Mouse (Mus musculus) hindbrain, embryonic 16.5 days (tissue): ENCODE data around the gene Jam2. TPM values are rescaled to one million over a fixed set of nuclear protein-coding genes. Genes with fewer than 3 reads are reported as not detected.

Experiments
- ATAC-seq: fragments of 200-750 bp; cut with Nextera tagmentation; 2 replicates; pipeline ENCODE4 v1.8.0; 2017; ENCODE audit warnings: moderate TSS enrichment, moderate library complexity
- H3K27ac ChIP-seq: fragments of 300-500 bp; sonication (generic); 2 replicates; pipeline ENCODE4 v1.5.1; 2014; ENCODE audit warnings: low read depth, mild to moderate bottlenecking, control low read depth, low read length, moderate library complexity
- H3K27me3 ChIP-seq: fragments of 300-500 bp; sonication (generic); replicated peaks from 2 replicates; pipeline ENCODE4 v1.6.1; 2014; ENCODE audit warnings: low read length; ENCODE audit not compliant: control insufficient read depth, insufficient read depth
- H3K36me3 ChIP-seq: fragments of 300-500 bp; sonication (generic); 2 replicates; pipeline ENCODE4 v1.6.1; 2014; ENCODE audit warnings: mild to moderate bottlenecking, low read length, moderate library complexity, mixed read lengths; ENCODE audit not compliant: control insufficient read depth, insufficient read depth
- H3K4me1 ChIP-seq: fragments of 300-500 bp; sonication (generic); 2 replicates; pipeline ENCODE4 v1.6.1; 2014; ENCODE audit warnings: low read depth, low read length; ENCODE audit not compliant: control insufficient read depth, insufficient read depth
- H3K4me2 ChIP-seq: fragments of 300-500 bp; sonication (generic); 2 replicates; pipeline ENCODE4 v1.6.1; 2014; ENCODE audit warnings: mild to moderate bottlenecking, low read length, control low read depth, moderate library complexity
- H3K4me3 ChIP-seq: fragments of 300-500 bp; sonication (generic); 2 replicates; pipeline ENCODE4 v1.5.1; 2014; ENCODE audit warnings: mild to moderate bottlenecking, low read length, control low read depth, moderate library complexity
- H3K9ac ChIP-seq: fragments of 300-500 bp; sonication (generic); 2 replicates; pipeline ENCODE4 v1.6.1; 2014; ENCODE audit warnings: low read depth, mild to moderate bottlenecking, control low read depth, low read length, moderate library complexity
- H3K9me3 ChIP-seq: fragments of 300-500 bp; sonication (generic); 2 replicates; pipeline ENCODE4 v1.6.1; 2014; ENCODE audit warnings: mild to moderate bottlenecking, low read length, moderate library complexity; ENCODE audit not compliant: control insufficient read depth
- WGBS: fragments of 180-500 bp; shearing (Covaris S2); extraction: QIAGEN DNeasy Blood & Tissue Kit; methylation state at CpG from one replicate; pipeline ENCODE4 v1.1.7; 2014; 5-methylcytosine and 5-hydroxymethylcytosine counted together
- polyA plus RNA-seq: library from polyadenylated mRNA; unstranded; fragments of >200 nt; fragmentation: Nextera tagmentation; extraction: Ambion mirVana; gene quantifications from 2 replicates; pipeline ENCODE4 v1.2.1, GENCODE M21; 2015

Gene Jam2
- polyA plus RNA-seq, 1 experiment from 2014 or later = 22.2 TPM

- 88% methylated on average over 5 of the region's 5 CpGs for WGBS
Measured at GRCm38 (mm10) chr16:84831696-84832095, 57.8 kb downstream of the Jam2 start.

DNA sequence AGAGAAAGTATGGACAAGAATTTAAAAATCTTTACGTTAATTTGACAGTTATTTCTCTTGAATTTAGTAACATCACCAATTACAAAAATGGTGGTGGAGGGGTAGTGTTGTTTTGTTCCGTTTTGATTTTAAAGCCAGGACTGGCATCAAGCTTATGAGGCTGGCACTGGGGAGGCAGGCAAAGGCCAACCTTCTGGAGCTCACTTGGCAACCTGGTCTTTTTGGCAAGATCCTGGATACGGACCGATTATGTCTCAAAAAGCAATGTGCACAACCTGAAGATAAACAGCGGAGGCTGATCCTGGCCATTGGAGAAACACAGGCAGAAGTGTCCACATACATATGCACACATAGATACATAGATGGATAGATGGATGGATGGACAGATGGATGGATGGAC lies 58.8 kb downstream of the Jam2 start:
- H3K27me3 ChIP-seq = no peaks in the 10 kb centered on the region
- H3K9ac ChIP-seq = no peak overlapping the region
- no peak overlapping the region for H3K4me2 ChIP-seq
- peaks cover 22% of the 10 kb centered on the region for H3K4me1 ChIP-seq
- 83% methylated on average over 5 of the region's 5 CpGs for WGBS
- peaks cover 23% of the 10 kb centered on the region for H3K36me3 ChIP-seq
- H3K27ac ChIP-seq = no peak overlapping the region
- H3K9me3 ChIP-seq = no peaks in the 10 kb centered on the region
- ATAC-seq = no peak
- no peak overlapping the region for H3K4me3 ChIP-seq

More at GRCm38 (mm10) chr16:84831696-84832095, 57.8 kb downstream of the Jam2 start:
- Histone ChIP-seq H3K27ac (no peak overlapping the region; the same call in 1 of the 2 replicates), H3K36me3 (peaks cover 27% of the 10 kb centered on the region), H3K9ac (no peak overlapping the region), H3K9me3 (no peaks in the 10 kb centered on the region), H3K4me2 (no peak overlapping the region), H3K27me3 (no peaks in the 10 kb centered on the region), H3K4me1 (peaks cover 21% of the 10 kb centered on the region), H3K4me3 (no peak overlapping the region)
- no peak for ATAC-seq

DNA sequence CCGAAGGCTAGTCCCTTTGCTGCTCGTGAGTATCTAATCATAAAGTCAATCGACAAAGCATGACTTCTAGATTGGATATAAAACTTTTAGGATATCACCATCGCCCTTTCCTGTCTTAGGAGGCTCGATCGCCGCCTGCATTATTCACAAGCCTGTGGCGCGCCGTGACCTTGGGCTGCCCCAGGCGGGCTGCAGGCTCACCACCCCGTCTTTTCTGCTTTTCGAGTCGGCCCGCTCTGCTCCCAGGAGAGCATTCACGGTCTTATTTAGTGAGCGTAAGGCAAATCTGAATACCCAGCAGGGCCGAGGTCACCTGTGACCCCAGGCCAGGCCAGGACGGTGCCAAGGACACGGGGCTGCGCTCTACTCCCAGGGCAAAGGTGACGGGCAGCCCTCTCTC lies 60.4 kb downstream of the Jam2 start:
- Histone ChIP-seq H3K36me3 (peaks cover 21% of the 10 kb centered on the region), H3K27ac (peak overlapping the region; percentile 95), H3K27me3 (no peaks in the 10 kb centered on the region), H3K9me3 (no peaks in the 10 kb centered on the region), H3K4me2 (peak overlapping the region; percentile 80), H3K9ac (peak overlapping the region; percentile 98), H3K4me3 (peak overlapping the region; percentile 93), H3K4me1 (peaks cover 22% of the 10 kb centered on the region)
- no peak for ATAC-seq
- WGBS = under 1% methylated on average over 22 of the region's 22 CpGs

DNA sequence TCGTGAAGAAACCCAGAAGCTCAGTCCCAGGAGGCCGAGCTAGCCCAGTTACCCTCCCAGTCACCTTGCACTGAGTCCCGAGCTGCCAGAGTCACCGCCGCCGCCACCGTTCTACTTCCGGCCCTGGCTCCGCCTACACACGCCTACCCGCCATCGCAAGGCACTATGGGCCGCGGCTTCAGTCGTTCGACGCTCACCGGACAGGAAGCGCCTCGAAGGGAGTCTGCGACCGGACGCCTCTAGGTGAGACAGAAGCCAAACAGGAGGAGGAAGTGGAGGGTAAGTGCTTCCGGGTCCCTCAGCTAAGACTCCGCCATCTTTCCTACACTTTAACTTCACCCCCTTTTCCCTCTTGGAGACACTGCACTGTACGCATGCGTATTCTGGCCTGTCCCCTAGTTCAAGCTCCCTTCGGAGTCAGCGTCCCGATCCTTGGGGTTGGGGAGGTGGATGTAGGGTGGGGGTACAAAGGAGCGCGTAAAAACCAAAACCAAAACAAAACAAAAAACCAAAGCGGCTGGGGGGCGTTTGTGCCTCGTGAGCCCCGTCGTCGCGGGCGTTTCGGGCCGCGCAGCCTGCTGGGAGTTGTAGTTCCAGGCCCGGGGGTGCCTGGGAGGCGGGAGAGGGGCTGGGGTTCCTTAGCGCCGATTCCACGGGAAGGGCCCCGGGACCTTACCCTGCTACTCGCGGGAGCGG lies 61.0 kb downstream of the Jam2 start, which contains the start of gene Gabpa:
TSS of gene Gabpa (plus strand) at position 181 of the 696 bp plus-strand sequence.
- peak; percentile 98 for ATAC-seq
- no peaks in the 10 kb centered on the region for H3K27me3 ChIP-seq
- WGBS = under 1% methylated on average over 52 of the region's 52 CpGs
- no peaks in the 10 kb centered on the region for H3K9me3 ChIP-seq
- H3K27ac ChIP-seq = peak within 1 kb of the TSS; percentile 95
- H3K36me3 ChIP-seq = peaks cover 19% of the 10 kb centered on the region
- peak within 1 kb of the TSS; percentile 94 for H3K4me2 ChIP-seq
- peak within 1 kb of the TSS; percentile 98 for H3K9ac ChIP-seq
- H3K4me1 ChIP-seq = peaks cover 22% of the 10 kb centered on the region
- H3K4me3 ChIP-seq = peak within 1 kb of the TSS; percentile 93

DNA sequence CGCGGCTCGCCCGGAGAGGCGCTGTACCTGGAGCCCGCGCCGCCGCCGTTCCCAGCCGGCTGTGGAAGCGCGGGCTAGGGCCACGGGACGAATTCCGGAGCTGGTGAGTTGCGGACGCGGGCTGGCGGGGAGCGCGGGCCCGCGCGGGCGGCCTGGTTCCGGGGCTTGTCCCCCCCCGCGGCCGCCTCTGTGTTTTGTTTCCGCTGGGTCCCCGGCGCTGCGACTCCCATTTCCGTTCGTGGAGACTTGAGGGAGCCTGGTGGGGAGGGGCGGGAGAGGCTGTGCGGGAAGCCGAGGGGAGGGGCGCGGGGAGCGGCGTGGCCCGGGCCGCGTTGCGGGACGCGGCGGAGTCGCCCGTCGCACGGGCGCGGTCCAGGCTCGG lies 61.5 kb downstream of the Jam2 start, which contains the start of gene Atp5j:
TSS of gene Atp5j (minus strand) at position 185 of the 382 bp plus-strand sequence.
- H3K27me3 ChIP-seq = no peaks in the 10 kb centered on the region
- WGBS = under 1% methylated on average over 49 of the region's 57 CpGs
- peak; percentile 69 for ATAC-seq

GRCm38 (mm10) chr16:84835823-84836743 lies 62.2 kb downstream of the Jam2 start:
- peak overlapping the region; percentile 93 for H3K4me3 ChIP-seq
- H3K4me1 ChIP-seq = peaks cover 22% of the 10 kb centered on the region
- H3K4me2 ChIP-seq = peak overlapping the region; percentile 94
- no peaks in the 10 kb centered on the region for H3K9me3 ChIP-seq
- peaks cover 11% of the 10 kb centered on the region for H3K36me3 ChIP-seq
- H3K27ac ChIP-seq = peak overlapping the region; percentile 95
- no peaks in the 10 kb centered on the region for H3K27me3 ChIP-seq
- peak overlapping the region; percentile 98 for H3K9ac ChIP-seq
- ATAC-seq = peak; percentile 17
- WGBS = 9% methylated on average over 22 of the region's 29 CpGs

More for the DNA sequence above, 61.5 kb downstream of the Jam2 start, which contains the start of gene Atp5j:
- H3K4me3 ChIP-seq = peak within 1 kb of the TSS; percentile 93
- peak within 1 kb of the TSS; percentile 95 for H3K27ac ChIP-seq
- H3K4me2 ChIP-seq = peak within 1 kb of the TSS; percentile 94
- H3K9ac ChIP-seq = peak within 1 kb of the TSS; percentile 98
- H3K9me3 ChIP-seq = no peaks in the 10 kb centered on the region
- H3K36me3 ChIP-seq = peaks cover 16% of the 10 kb centered on the region
- peaks cover 22% of the 10 kb centered on the region for H3K4me1 ChIP-seq

DNA sequence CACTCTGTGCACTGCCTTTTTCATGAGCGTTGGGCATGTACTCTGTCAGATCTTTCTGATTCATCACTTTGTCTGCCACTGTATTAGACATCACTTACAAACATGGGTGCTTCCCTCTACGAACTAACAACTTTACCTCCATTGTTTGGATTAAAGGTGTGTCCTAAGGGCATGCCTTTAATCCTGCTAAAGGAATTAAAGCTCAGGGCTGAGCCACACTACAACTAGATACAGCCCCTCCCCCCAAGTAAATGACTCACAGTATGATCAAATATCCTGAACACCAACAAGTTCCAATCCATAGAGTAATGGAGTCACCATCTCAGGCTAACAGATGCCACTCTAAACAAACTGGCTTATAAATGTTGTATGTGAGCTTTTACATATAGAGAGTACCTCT lies 64.7 kb downstream of the Jam2 start:
- 90% methylated on average over 2 of the region's 2 CpGs for WGBS
- H3K27me3 ChIP-seq = no peaks in the 10 kb centered on the region
- H3K27ac ChIP-seq = no peak overlapping the region
- peaks cover 13% of the 10 kb centered on the region for H3K4me1 ChIP-seq
- no peak overlapping the region for H3K9ac ChIP-seq
- peaks cover 7% of the 10 kb centered on the region for H3K36me3 ChIP-seq
- no peak overlapping the region for H3K4me2 ChIP-seq
- no peak for ATAC-seq
- no peaks in the 10 kb centered on the region for H3K9me3 ChIP-seq
- no peak overlapping the region for H3K4me3 ChIP-seq

GRCm38 (mm10) chr16:84853492-84853891 lies 79.6 kb downstream of the Jam2 start:
- Histone ChIP-seq H3K4me3 (no peak overlapping the region), H3K36me3 (peaks cover 32% of the 10 kb centered on the region), H3K4me1 (no peaks in the 10 kb centered on the region), H3K4me2 (no peak overlapping the region), H3K9ac (no peak overlapping the region), H3K27ac (no peak overlapping the region), H3K27me3 (no peaks in the 10 kb centered on the region), H3K9me3 (no peaks in the 10 kb centered on the region)
- ATAC-seq = no peak
- 95% methylated on average over 6 of the region's 6 CpGs for WGBS

DNA sequence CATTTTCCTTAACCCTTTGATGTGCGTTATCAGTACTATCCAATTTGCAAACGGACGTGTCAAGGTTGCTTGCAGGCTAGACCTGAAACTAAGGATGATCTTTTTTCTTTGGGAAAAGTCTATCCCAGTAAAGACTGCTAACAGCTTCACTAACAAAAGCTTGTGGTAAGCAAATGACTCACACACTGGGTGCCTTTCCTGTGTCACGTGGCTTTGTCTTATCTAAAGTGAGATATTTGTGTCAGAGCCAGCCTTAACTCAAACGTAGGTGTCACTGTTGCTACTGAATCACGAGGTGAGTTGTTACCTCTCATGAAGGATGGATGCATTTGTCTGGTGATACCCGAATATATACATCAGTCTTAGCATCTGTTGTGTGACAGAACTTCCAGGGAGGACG lies 90.7 kb downstream of the Jam2 start:
- Histone ChIP-seq H3K4me2 (no peak overlapping the region), H3K9me3 (no peaks in the 10 kb centered on the region), H3K4me1 (no peaks in the 10 kb centered on the region), H3K27me3 (no peaks in the 10 kb centered on the region), H3K4me3 (no peak overlapping the region), H3K27ac (no peak overlapping the region), H3K36me3 (peaks cover 13% of the 10 kb centered on the region), H3K9ac (no peak overlapping the region)
- no peak for ATAC-seq
- 94% methylated on average over 8 of the region's 8 CpGs for WGBS
